Mouse (Mus musculus) MEL (cell line): ENCODE data around the gene Rdh1. TPM values are rescaled to one million over a fixed set of nuclear protein-coding genes. Genes with fewer than 3 reads are reported as not detected.

Source experiments
- DNase-seq: peaks from one replicate; pipeline ENCODE4 v3.0.0; 2011; ENCODE audit warnings: low read depth, low spot score
- H3K27ac ChIP-seq: 2 replicates; pipeline ENCODE4 v1.5.1; 2012; ENCODE audit warnings: low read depth, mild to moderate bottlenecking, control low read depth, low read length, moderate library complexity; ENCODE audit not compliant: control insufficient read depth
- H3K27me3 ChIP-seq, 2 experiments: fragments of 150-350 bp in 1 of 2; sonication (generic) in 1 of 2; 2 replicates each; pipeline ENCODE4 v1.6.1; 2012; ENCODE audit warnings: low read length in 2 of 2, mild to moderate bottlenecking in 2 of 2, improper control_type of control experiment in 1 of 2, moderate library complexity in 1 of 2; ENCODE audit not compliant: insufficient read depth in 2 of 2, control insufficient read depth in 1 of 2
- H3K36me3 ChIP-seq, 2 experiments: 2 replicates each; pipeline ENCODE4 v1.6.1; 2012 to 2014; ENCODE audit warnings: low read length in 2 of 2, improper control_type of control experiment in 1 of 2, inconsistent platforms in 1 of 2, mild to moderate bottlenecking in 1 of 2; ENCODE audit not compliant: insufficient read depth in 2 of 2, control insufficient read depth in 1 of 2
- H3K4me1 ChIP-seq, 2 experiments: fragments of 150-350 bp in 1 of 2; sonication (generic) in 1 of 2; 2 replicates each; pipeline ENCODE4 v1.6.1; 2012; ENCODE audit warnings: low read length in 2 of 2, improper control_type of control experiment in 1 of 2, mild to moderate bottlenecking in 1 of 2; ENCODE audit not compliant: insufficient read depth in 2 of 2, control insufficient read depth in 1 of 2
- H3K4me3 ChIP-seq, 2 experiments: fragments of 150-350 bp in 1 of 2; sonication (generic) in 1 of 2; 2 replicates each; pipeline ENCODE4 v1.5.1; 2012; ENCODE audit warnings: low read depth in 2 of 2, low read length in 2 of 2, mild to moderate bottlenecking in 2 of 2, moderate library complexity in 2 of 2, control low read depth in 1 of 2, improper control_type of control experiment in 1 of 2; ENCODE audit not compliant: control insufficient read depth in 1 of 2, insufficient read depth in 1 of 2
- H3K79me2 ChIP-seq: 2 replicates; pipeline ENCODE4 v1.6.1; 2012; ENCODE audit warnings: mild to moderate bottlenecking, low read length, moderate library complexity; ENCODE audit not compliant: control insufficient read depth, poor library complexity, insufficient read depth
- H3K9ac ChIP-seq: 2 replicates; pipeline ENCODE4 v1.6.1; 2012; ENCODE audit warnings: low read depth, mild to moderate bottlenecking, control low read depth, low read length, moderate library complexity; ENCODE audit not compliant: control insufficient read depth, poor library complexity, severe bottlenecking
- H3K9me3 ChIP-seq: fragments of 150-350 bp; sonication (generic); replicated peaks from 2 replicates; pipeline ENCODE4 v1.6.1; 2012; ENCODE audit warnings: mild to moderate bottlenecking, low read length, improper control_type of control experiment, moderate library complexity; ENCODE audit not compliant: insufficient read depth
- BHLHE40 ChIP-seq: IDR thresholded peaks from 2 replicates; pipeline ENCODE4 v1.6.1; 2012; ENCODE audit warnings: low read depth, mild to moderate bottlenecking, inconsistent platforms, low read length, improper control_type of control experiment, borderline replicate concordance
- E2F4 ChIP-seq: IDR thresholded peaks from 2 replicates; pipeline ENCODE4 v1.6.1; 2011; ENCODE audit warnings: low read depth, low read length, improper control_type of control experiment, borderline replicate concordance
- EP300 ChIP-seq, 2 experiments: IDR thresholded peaks; 2 replicates each; pipeline ENCODE4 v1.6.1; 2011; ENCODE audit warnings: improper control_type of control experiment in 2 of 2, low read length in 2 of 2, low read depth in 1 of 2, mild to moderate bottlenecking in 1 of 2
- ETS1 ChIP-seq: IDR thresholded peaks from 2 replicates; pipeline ENCODE4 v1.6.1; 2012; ENCODE audit warnings: low read depth, mild to moderate bottlenecking, inconsistent platforms, low read length, improper control_type of control experiment, moderate library complexity
- GABPA ChIP-seq: IDR thresholded peaks from 2 replicates; pipeline ENCODE4 v1.6.1; 2012; ENCODE audit warnings: low read depth, mild to moderate bottlenecking, inconsistent platforms, low read length, improper control_type of control experiment, moderate library complexity
- GATA1 ChIP-seq: IDR thresholded peaks from 2 replicates; pipeline ENCODE4 v1.6.1; 2011; ENCODE audit warnings: low read depth, low read length, improper control_type of control experiment
- HCFC1 ChIP-seq: IDR thresholded peaks from 2 replicates; pipeline ENCODE4 v1.6.1; 2012; ENCODE audit warnings: low read depth, mild to moderate bottlenecking, inconsistent platforms, low read length, improper control_type of control experiment, moderate library complexity
- KAT2A ChIP-seq: conservative IDR thresholded peaks from 2 replicates; pipeline ENCODE4 v1.6.1; 2012; ENCODE audit warnings: low read depth, low read length, improper control_type of control experiment, inconsistent platforms
- MAX ChIP-seq: IDR thresholded peaks from 2 replicates; pipeline ENCODE4 v1.6.1; 2011; ENCODE audit warnings: low read length, improper control_type of control experiment
- MAZ ChIP-seq: IDR thresholded peaks from 2 replicates; pipeline ENCODE4 v1.6.1; 2012; ENCODE audit warnings: low read depth, mild to moderate bottlenecking, inconsistent platforms, low read length, improper control_type of control experiment
- MEF2A ChIP-seq: IDR thresholded peaks from 2 replicates; pipeline ENCODE4 v1.6.1; 2014; ENCODE audit warnings: low read depth, mild to moderate bottlenecking, inconsistent platforms, low read length, improper control_type of control experiment; ENCODE audit not compliant: poor library complexity, insufficient replicate concordance, severe bottlenecking; ENCODE audit errors: extremely low read depth
- MYB ChIP-seq: IDR thresholded peaks from 2 replicates; pipeline ENCODE4 v1.6.1; 2011; ENCODE audit warnings: mild to moderate bottlenecking, low read depth, low read length, improper control_type of control experiment
- MYC ChIP-seq: IDR thresholded peaks from 2 replicates; pipeline ENCODE4 v1.6.1; 2011; ENCODE audit warnings: low read depth, mild to moderate bottlenecking, low read length, improper control_type of control experiment, moderate library complexity
- NRF1 ChIP-seq: IDR thresholded peaks from 2 replicates; pipeline ENCODE4 v1.6.1; 2014; ENCODE audit warnings: low read depth, mild to moderate bottlenecking, inconsistent platforms, low read length, improper control_type of control experiment, moderate library complexity; ENCODE audit not compliant: poor library complexity, insufficient read depth, severe bottlenecking
- POLR2A ChIP-seq, 2 experiments: IDR thresholded peaks; 2 replicates each; pipeline ENCODE4 v1.6.1; 2011 to 2012; ENCODE audit warnings: low read length in 2 of 2, mild to moderate bottlenecking in 2 of 2, control low read depth in 1 of 2, improper control_type of control experiment in 1 of 2, low read depth in 1 of 2, moderate library complexity in 1 of 2; ENCODE audit not compliant: control insufficient read depth in 1 of 2, insufficient read depth in 1 of 2, poor library complexity in 1 of 2
- POLR2AphosphoS2 ChIP-seq: IDR thresholded peaks from 2 replicates; pipeline ENCODE4 v1.6.1; 2011; ENCODE audit warnings: low read length, improper control_type of control experiment
- POLR2AphosphoS5 ChIP-seq: IDR thresholded peaks from 2 replicates; pipeline ENCODE4 v1.6.1; 2012; ENCODE audit warnings: low read depth, borderline replicate concordance, mild to moderate bottlenecking, inconsistent platforms, low read length, moderate library complexity, mixed read lengths
- RAD21 ChIP-seq: IDR thresholded peaks from 2 replicates; pipeline ENCODE4 v1.6.1; 2011; ENCODE audit warnings: mild to moderate bottlenecking, low read depth, low read length, improper control_type of control experiment
- TAL1 ChIP-seq: IDR thresholded peaks from 2 replicates; pipeline ENCODE4 v1.6.1; 2012; ENCODE audit warnings: mild to moderate bottlenecking, inconsistent platforms, low read length, moderate library complexity, mixed read lengths
- TBP ChIP-seq: IDR thresholded peaks from 2 replicates; pipeline ENCODE4 v1.8.0; 2011; ENCODE audit warnings: low read depth, low read length, improper control_type of control experiment
- TCF12 ChIP-seq: IDR thresholded peaks from 2 replicates; pipeline ENCODE4 v1.6.1; 2014; ENCODE audit warnings: low read depth, mild to moderate bottlenecking, inconsistent platforms, low read length, improper control_type of control experiment, moderate library complexity
- UBTF ChIP-seq: IDR thresholded peaks from 2 replicates; pipeline ENCODE4 v1.6.1; 2012; ENCODE audit warnings: low read depth, mild to moderate bottlenecking, inconsistent platforms, low read length, improper control_type of control experiment, moderate library complexity, borderline replicate concordance; ENCODE audit not compliant: insufficient read depth
- USF1 ChIP-seq: IDR thresholded peaks from 2 replicates; pipeline ENCODE4 v1.6.1; 2014; ENCODE audit warnings: low read depth, mild to moderate bottlenecking, inconsistent platforms, low read length, improper control_type of control experiment, moderate library complexity
- USF2 ChIP-seq, 2 experiments: IDR thresholded peaks; 2 replicates each; pipeline ENCODE4 v1.6.1; 2011 to 2012; ENCODE audit warnings: improper control_type of control experiment in 2 of 2, low read length in 2 of 2, borderline replicate concordance in 1 of 2, inconsistent platforms in 1 of 2, low read depth in 1 of 2, mild to moderate bottlenecking in 1 of 2; ENCODE audit not compliant: insufficient read depth in 1 of 2
- ZNF384 ChIP-seq: IDR thresholded peaks from 2 replicates; pipeline ENCODE4 v1.6.1; 2012; ENCODE audit warnings: low read depth, mild to moderate bottlenecking, inconsistent platforms, low read length, improper control_type of control experiment
- polyA plus RNA-seq, 2 experiments: library from polyadenylated mRNA; stranded (reverse) in 1 of 2; unstranded in 1 of 2; fragments of >175 nt in 1 of 2; fragments of >200 nt in 1 of 2; gene quantifications; 2 replicates each; pipeline versions ENCODE4 v1.2.1 to v1.2.4; 2012; ENCODE audit warnings: low replicate concordance in 2 of 2, low read depth in 1 of 2; ENCODE audit not compliant: insufficient read length in 2 of 2, insufficient read depth in 1 of 2, missing spikeins in 1 of 2
- total RNA-seq: library from RNA; depleted of rRNA; stranded (reverse); fragments of 300-350 nt; gene quantifications from 2 replicates; pipeline ENCODE4 v1.2.3, GENCODE M21; 2012

The Rdh1 gene
- total and polyA plus RNA-seq, 3 experiments = not detected

GRCm38 (mm10) chr10:127728437-127728836 is 31.1 kb upstream of the Rdh1 start:
- no peak for DNase-seq
- H3K9me3 ChIP-seq = no peaks in the 10 kb centered on the region
- H3K36me3 ChIP-seq = peaks cover 0 to 11% of the 10 kb centered on the region in 2 experiments; a peak in 2 of 4 replicates
- H3K4me3 ChIP-seq = no peak overlapping the region
- H3K79me2 ChIP-seq = no peaks in the 10 kb centered on the region
- peaks cover 17 to 31% of the 10 kb centered on the region in 2 experiments for H3K4me1 ChIP-seq
- TF ChIP-seq TAL1 (no peak), MYB (no peak), KAT2A (no peak), ZNF384 (no peak), RAD21 (no peak), USF1 (no peak), USF2 (IDR thresholded peaks at IDR 0.05; ENCODE audit: borderline replicate concordance in 1 of 2, insufficient read depth in 1 of 2, low read depth in 1 of 2, low read length in 2 of 2) (no peak), POLR2A (IDR thresholded peaks at IDR 0.05; ENCODE audit: control insufficient read depth in 1 of 2, insufficient read depth in 1 of 2, low read depth in 1 of 2, low read length in 2 of 2, poor library complexity in 1 of 2) (no peak), TBP (no peak), POLR2AphosphoS5 (no peak), MAX (no peak), NRF1 (no peak), HCFC1 (no peak), MYC (no peak), UBTF (no peak)
- no peak overlapping the region for H3K9ac ChIP-seq
- no peak overlapping the region for H3K27ac ChIP-seq
- H3K27me3 ChIP-seq = peaks cover 0 to 5% of the 10 kb centered on the region in 2 experiments; a peak in 3 of 4 replicates

GRCm38 (mm10) chr10:127730285-127730932 is 29.1 kb upstream of the Rdh1 start:
- peak; percentile 54 for DNase-seq
- peak overlapping the region; percentile 58 for H3K9ac ChIP-seq
- TF ChIP-seq E2F4 (no peak), EP300 (IDR thresholded peaks at IDR 0.05; ENCODE audit: low read depth in 1 of 2, low read length in 2 of 2) (peak; percentile 64 to 84), BHLHE40 (no peak), MAZ (0 out of 2 replicates have a peak, but pooled peaks have one; percentile 15), TCF12 (peak; percentile 87), TAL1 (0 out of 2 replicates have a peak, but pooled peaks have one; percentile 3), POLR2AphosphoS2 (no peak), ETS1 (peak; percentile 54), MEF2A (peak; percentile 59; the same call in 1 of the 2 replicates), MYC (no peak), GATA1 (peak; percentile 70), TBP (no peak), GABPA (no peak)
- H3K79me2 ChIP-seq = no peaks in the 10 kb centered on the region
- H3K9me3 ChIP-seq = no peaks in the 10 kb centered on the region
- H3K36me3 ChIP-seq = peaks cover 0 to 12% of the 10 kb centered on the region in 2 experiments; a peak in 2 of 4 replicates
- peak overlapping the region; percentile 76 for H3K27ac ChIP-seq
- peaks cover 0 to 3% of the 10 kb centered on the region in 2 experiments; a peak in 2 of 4 replicates for H3K27me3 ChIP-seq
- H3K4me1 ChIP-seq = peaks cover 17 to 31% of the 10 kb centered on the region in 2 experiments
- peak overlapping the region; percentile 25 to 50; a peak in 3 of 4 replicates for H3K4me3 ChIP-seq
